Mouse (Mus musculus) adrenal gland, adult 10 weeks (tissue): Measurements from ENCODE around the gene Parn. TPM values are rescaled to one million over a fixed set of nuclear protein-coding genes. Genes with fewer than 3 reads are reported as not detected.

ENCODE experiments used
- polyA plus RNA-seq: library from polyadenylated mRNA; stranded (reverse); fragments of 350-450 nt; fragmentation: Illumina TruSeq; extraction: RNeasy Lipid Tissue Mini Kit (QIAGEN cat#74804); gene quantifications from one replicate; pipeline ENCODE4 v1.2.3, GENCODE M21; 2014; ENCODE audit warnings: low read depth, low replicate concordance

Parn gene
- 59.3 TPM for polyA plus RNA-seq

GRCm38 (mm10) chr16:13667878-13668343 lies at the start of gene Parn:
Gene Parn, minus strand, starts transcription at chr16:13668170.

DNA sequence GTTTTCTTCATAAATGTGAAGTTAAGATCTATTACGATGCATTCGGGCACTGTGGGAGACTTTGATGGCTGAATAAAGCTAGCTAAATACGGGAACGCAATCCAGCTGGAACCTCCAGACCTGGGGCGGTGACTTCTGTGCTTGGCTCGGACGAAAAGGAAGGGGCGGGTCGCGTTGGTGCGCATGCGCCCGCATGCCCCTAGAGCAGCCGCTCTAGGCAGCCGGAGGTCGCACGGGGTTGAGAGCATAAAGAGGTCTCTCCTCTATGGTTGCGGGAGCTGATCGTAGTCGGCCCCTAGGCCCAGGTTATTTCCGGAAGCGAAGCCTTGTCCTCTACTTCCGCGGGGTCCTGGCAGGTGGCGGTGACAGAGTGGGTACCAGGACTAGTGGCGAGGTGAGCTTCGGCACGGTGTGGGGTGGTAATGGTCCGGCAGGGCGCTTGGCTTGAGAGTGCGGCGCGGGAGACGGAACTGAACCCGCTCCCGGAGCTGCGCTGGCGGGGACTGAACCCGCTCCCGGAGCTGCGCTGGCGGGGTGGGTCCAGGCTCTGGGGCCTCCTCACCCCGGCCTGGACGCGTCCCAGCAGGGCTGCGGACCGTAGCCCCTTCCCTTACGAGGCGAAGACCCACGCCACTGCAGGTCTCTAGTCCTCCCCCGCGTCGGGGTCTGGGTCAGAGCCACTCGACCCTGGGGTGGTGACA lies 3.9 kb upstream of the Parn start, which contains the start of the genes Bfar and 3110001I22Rik:
Gene Bfar (plus strand): TSS at position 174 of the 701 bp plus-strand sequence.
Gene 3110001I22Rik (plus strand): TSS at position 245 of the 701 bp plus-strand sequence.

Other genes starting within 250 kb of the Parn start
- 40.2 TPM for gene Bfar, start 3.7 kb upstream of the Parn start, polyA plus RNA-seq
- gene 3110001I22Rik, start 3.8 kb upstream of the Parn start, polyA plus RNA-seq = 15.4 TPM
- not detected for gene Pla2g10, start 62.8 kb upstream of the Parn start, polyA plus RNA-seq
- gene Rrn3, start 112.5 kb upstream of the Parn start, polyA plus RNA-seq = 79.5 TPM
- 73.6 TPM for gene Ntan1, start 150.7 kb upstream of the Parn start, polyA plus RNA-seq
- 100 TPM for gene Pdxdc1, start 235.0 kb upstream of the Parn start, polyA plus RNA-seq
- gene Mpv17l, start 235.0 kb upstream of the Parn start, polyA plus RNA-seq = 61.1 TPM